Mouse (Mus musculus) liver, postnatal 0 days (tissue): ENCODE data around the gene Henmt1. TPM values are rescaled to one million over a fixed set of nuclear protein-coding genes. Genes with fewer than 3 reads are reported as not detected.

Experiments used
- ATAC-seq: fragments of 200-750 bp; cut with Nextera tagmentation; 2 replicates; pipeline ENCODE4 v1.8.0; 2017; ENCODE audit warnings: mild to moderate bottlenecking, moderate library complexity
- DNase-seq: peaks from one replicate; pipeline ENCODE4 v3.0.0-alpha.2; 2016
- H3K27ac ChIP-seq: fragments of 300-500 bp; sonication (generic); 2 replicates; pipeline ENCODE4 v1.5.1; 2014; ENCODE audit warnings: antibody characterized with exemption, moderate library complexity, mild to moderate bottlenecking, low read depth
- H3K27me3 ChIP-seq: fragments of 300-500 bp; sonication (generic); 2 replicates; pipeline ENCODE4 v1.6.1; 2014; ENCODE audit warnings: low read length, control low read depth, mixed read lengths; ENCODE audit not compliant: insufficient read depth
- H3K36me3 ChIP-seq: fragments of 300-500 bp; sonication (generic); replicated peaks from 2 replicates; pipeline ENCODE4 v1.6.1; 2014; ENCODE audit warnings: mild to moderate bottlenecking, control low read depth, low read length, moderate library complexity, mixed read lengths; ENCODE audit not compliant: insufficient read depth
- H3K4me1 ChIP-seq: fragments of 300-500 bp; sonication (generic); 2 replicates; pipeline ENCODE4 v1.6.1; 2014; ENCODE audit warnings: antibody characterized with exemption, mild to moderate bottlenecking, control low read depth; ENCODE audit not compliant: insufficient read depth
- H3K4me2 ChIP-seq: fragments of 300-500 bp; sonication (generic); 2 replicates; pipeline ENCODE4 v1.6.1; 2014; ENCODE audit warnings: low read depth, mild to moderate bottlenecking, low read length, moderate library complexity, mixed read lengths
- H3K4me3 ChIP-seq: fragments of 300-500 bp; sonication (generic); 2 replicates; pipeline ENCODE4 v1.5.1; 2014; ENCODE audit warnings: low read depth, low read length
- H3K9ac ChIP-seq: fragments of 300-500 bp; sonication (generic); replicated peaks from 2 replicates; pipeline ENCODE4 v1.6.1; 2014; ENCODE audit warnings: mild to moderate bottlenecking, moderate library complexity
- H3K9me3 ChIP-seq: fragments of 300-500 bp; sonication (generic); 2 replicates; pipeline ENCODE4 v1.6.1; 2016; ENCODE audit warnings: mild to moderate bottlenecking, control low read depth, low read length, mixed read lengths
- CTCF ChIP-seq: sonication (generic); IDR thresholded peaks from 2 replicates; pipeline ENCODE4 v1.5.1; 2016; ENCODE audit warnings: antibody characterized with exemption, low read depth
- EP300 ChIP-seq: IDR thresholded peaks from 2 replicates; pipeline ENCODE4 v1.6.1; 2016; ENCODE audit warnings: antibody characterized with exemption, low read depth, mild to moderate bottlenecking
- WGBS: fragments of 180-500 bp; shearing (Covaris S2); extraction: QIAGEN DNeasy Blood & Tissue Kit; methylation state at CpG from one replicate; pipeline ENCODE4 v1.1.7; 2014; ENCODE audit not compliant: insufficient replicate concordance; 5-methylcytosine and 5-hydroxymethylcytosine counted together
- polyA plus RNA-seq: library from polyadenylated mRNA; unstranded; fragments of >200 nt; fragmentation: Nextera tagmentation; extraction: Ambion mirVana; gene quantifications from 2 replicates; pipeline ENCODE4 v1.2.1, GENCODE M21; 2015

Gene Henmt1
- polyA plus RNA-seq, 1 experiment from 2014 or later = not detected

- TF ChIP-seq EP300 (no peak), CTCF (no peak)
- no peaks in the 10 kb centered on the region for H3K27me3 ChIP-seq
- no peak overlapping the region for H3K4me3 ChIP-seq
- H3K4me2 ChIP-seq = no peak overlapping the region
- ATAC-seq (no peak), DNase-seq (no peak)
- no peaks in the 10 kb centered on the region for H3K9me3 ChIP-seq
- no peak overlapping the region for H3K9ac ChIP-seq
- 83% methylated on average over 5 of the region's 5 CpGs for WGBS
- H3K27ac ChIP-seq = no peak overlapping the region
- 0 out of 2 replicates have a peak, but pooled peaks cover 2% of the 10 kb centered on the region for H3K4me1 ChIP-seq
- peaks cover 37% of the 10 kb centered on the region for H3K36me3 ChIP-seq
These were observed 39.0 kb upstream of the Henmt1 start for GRCm38 (mm10) chr3:108900681-108901080.

- ATAC-seq = no peak
- Histone ChIP-seq H3K27me3 (no peaks in the 10 kb centered on the region), H3K36me3 (peaks cover 47% of the 10 kb centered on the region), H3K9ac (no peak overlapping the region), H3K4me1 (0 out of 2 replicates have a peak, but pooled peaks cover 2% of the 10 kb centered on the region), H3K4me2 (no peak overlapping the region), H3K27ac (no peak overlapping the region), H3K9me3 (no peaks in the 10 kb centered on the region), H3K4me3 (no peak overlapping the region)
- TF ChIP-seq CTCF (peak; percentile 40), EP300 (no peak)
- WGBS = 45% methylated on average over 2 of the region's 2 CpGs
- no peak for DNase-seq
These were observed 37.6 kb upstream of the Henmt1 start for GRCm38 (mm10) chr3:108902038-108902437.

- no peak overlapping the region for H3K9ac ChIP-seq
- no peak overlapping the region for H3K4me3 ChIP-seq
- peaks cover 55% of the 10 kb centered on the region for H3K36me3 ChIP-seq
- no peak overlapping the region for H3K27ac ChIP-seq
- WGBS = 80% methylated on average over 6 of the region's 6 CpGs
- TF ChIP-seq EP300 (no peak), CTCF (no peak)
- no peak overlapping the region for H3K4me2 ChIP-seq
- no peaks in the 10 kb centered on the region for H3K27me3 ChIP-seq
- H3K9me3 ChIP-seq = no peaks in the 10 kb centered on the region
- ATAC-seq (no peak), DNase-seq (no peak)
- 0 out of 2 replicates have a peak, but pooled peaks cover 2% of the 10 kb centered on the region for H3K4me1 ChIP-seq
These were observed 36.7 kb upstream of the Henmt1 start for GRCm38 (mm10) chr3:108902934-108903333.

DNA sequence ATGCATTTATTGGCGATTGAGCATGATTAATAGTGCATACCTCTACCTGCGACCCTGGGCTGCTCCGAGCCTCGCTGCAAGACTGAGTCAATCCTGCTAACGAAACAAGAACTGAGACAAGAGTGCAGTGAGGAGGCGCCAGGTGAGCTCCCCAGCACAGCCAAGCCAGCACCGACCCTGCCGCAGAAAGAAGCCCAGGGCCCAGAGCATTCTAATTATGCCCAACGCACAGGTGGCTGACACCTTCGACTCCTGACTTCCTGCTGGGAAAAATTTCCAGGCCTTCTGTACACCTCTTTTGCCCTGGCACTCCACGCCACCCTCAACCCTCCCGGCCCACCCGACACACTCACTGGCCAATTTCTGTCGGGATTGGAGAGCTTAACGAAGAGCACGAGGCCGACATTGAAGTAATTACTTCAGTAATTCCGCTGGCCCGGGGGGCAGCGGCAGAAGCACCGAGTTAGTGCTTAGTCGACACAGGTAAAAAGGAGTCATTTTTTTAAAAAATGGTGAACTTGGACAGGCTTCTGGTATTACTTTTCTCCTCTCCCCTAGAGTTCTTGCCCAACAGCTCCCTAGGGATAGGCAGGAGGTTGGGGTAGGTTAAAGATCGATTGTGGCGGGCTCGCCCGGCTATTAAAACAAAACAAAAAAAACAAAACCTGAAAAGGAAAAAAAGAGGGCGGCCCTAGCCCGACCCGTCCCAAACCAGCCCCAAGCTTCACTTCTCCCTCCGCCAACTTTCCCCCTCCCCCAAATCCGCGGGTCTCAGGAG, 29.2 kb upstream of the Henmt1 start:
- Histone ChIP-seq H3K9ac (peak overlapping the region; percentile 84), H3K4me2 (peak overlapping the region; percentile 83), H3K27me3 (no peaks in the 10 kb centered on the region), H3K36me3 (peaks cover 30% of the 10 kb centered on the region), H3K4me1 (peaks cover 8% of the 10 kb centered on the region), H3K9me3 (no peaks in the 10 kb centered on the region), H3K27ac (peak overlapping the region; percentile 99), H3K4me3 (peak overlapping the region; percentile 77)
- ATAC-seq = peak; percentile 9
- DNase-seq = peak; percentile 39
- WGBS = 1% methylated on average over 32 of the region's 32 CpGs
- no peak for TF ChIP-seq EP300
- TF ChIP-seq CTCF = no peak

DNA sequence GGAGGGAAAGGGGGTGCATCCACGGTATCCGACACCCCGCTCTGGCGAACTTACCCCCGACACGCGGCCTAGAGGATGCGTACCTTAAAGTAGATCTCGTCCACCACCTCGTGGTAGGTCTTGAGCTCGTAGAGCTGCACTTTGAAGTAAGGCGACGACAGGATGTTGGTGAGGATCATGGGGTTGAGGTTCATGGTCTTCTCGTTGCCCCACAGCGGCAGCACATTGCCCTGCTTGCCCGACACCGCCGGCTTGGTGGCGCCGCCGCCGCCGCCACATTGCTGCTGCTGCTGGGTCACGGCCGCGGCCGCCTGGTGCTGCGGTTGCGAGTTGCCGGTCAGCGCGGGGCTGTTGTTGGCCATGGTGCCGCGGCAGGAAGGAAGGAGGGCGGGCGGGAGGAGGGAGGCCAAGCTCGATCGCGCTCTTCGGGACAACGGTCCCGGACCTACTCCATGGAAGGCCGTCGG, 28.6 kb upstream of the Henmt1 start:
- H3K9ac ChIP-seq = peak overlapping the region; percentile 84
- H3K4me3 ChIP-seq = peak overlapping the region; percentile 77
- under 1% methylated on average over 34 of the region's 44 CpGs for WGBS
- DNase-seq (no peak), ATAC-seq (peak; percentile 84)
- no peaks in the 10 kb centered on the region for H3K9me3 ChIP-seq
- TF ChIP-seq CTCF (peak; percentile 68), EP300 (no peak)
- H3K4me1 ChIP-seq = peaks cover 8% of the 10 kb centered on the region
- peak overlapping the region; percentile 83 for H3K4me2 ChIP-seq
- H3K36me3 ChIP-seq = peaks cover 25% of the 10 kb centered on the region
- no peaks in the 10 kb centered on the region for H3K27me3 ChIP-seq
- H3K27ac ChIP-seq = peak overlapping the region; percentile 99

- peak within 1 kb of the TSS; percentile 84 for H3K9ac ChIP-seq
- H3K4me3 ChIP-seq = peak within 1 kb of the TSS; percentile 77
- TF ChIP-seq EP300 (no peak), CTCF (no peak)
- 2% methylated on average over 53 of the region's 53 CpGs for WGBS
- ATAC-seq = peak; percentile 97
- H3K4me2 ChIP-seq = peak within 1 kb of the TSS; percentile 83
- H3K27ac ChIP-seq = peak within 1 kb of the TSS; percentile 99
- H3K4me1 ChIP-seq = peaks cover 8% of the 10 kb centered on the region
- peak; percentile 97 for DNase-seq
- H3K36me3 ChIP-seq = peaks cover 20% of the 10 kb centered on the region
- no peaks in the 10 kb centered on the region for H3K9me3 ChIP-seq
- no peaks in the 10 kb centered on the region for H3K27me3 ChIP-seq
These were observed 27.9 kb upstream of the Henmt1 start, which contains the start of gene Prpf38b for GRCm38 (mm10) chr3:108911548-108912413. Gene Prpf38b (minus strand): TSS chr3:108911727.
